Mouse (Mus musculus): ENCODE measurements around the gene C4b. TPM values are rescaled to one million over a fixed set of nuclear protein-coding genes. Genes with fewer than 3 reads are reported as not detected.

Gene C4b
- polyA plus RNA-seq, 1 experiment from 2014 or later: 1.3 TPM

DNA sequence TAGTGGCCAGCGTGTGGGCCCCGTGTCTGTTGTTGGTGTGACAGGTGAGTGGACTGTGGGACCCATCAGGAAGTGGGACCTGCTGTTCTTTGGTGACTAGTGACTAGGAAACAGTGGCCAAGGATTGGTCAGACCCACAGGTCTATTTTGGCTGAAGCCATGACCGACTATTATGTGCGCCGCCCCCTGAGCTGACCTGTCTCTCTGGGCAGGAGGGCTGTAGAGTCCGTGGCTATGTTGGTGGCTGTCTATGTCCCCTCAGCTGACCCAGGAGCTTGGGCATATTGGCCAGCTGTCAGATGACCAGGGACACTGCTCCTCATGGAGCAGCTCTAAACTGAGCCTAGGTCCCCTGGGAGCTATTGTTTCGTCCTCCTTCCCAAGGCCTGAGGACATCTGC, 54.8 kb downstream of the C4b start:
- Histone ChIP-seq H3K4me3 (ENCODE audit: low read depth, low read length) (no peak overlapping the region), H3K4me1 (replicated peaks; ENCODE audit: control insufficient read depth, insufficient read depth) (peaks cover 13% of the 10 kb centered on the region), H3K27ac (replicated peaks) (no peak overlapping the region), H3K36me3 (ENCODE audit: control insufficient read depth, insufficient read depth, low read length) (no peaks in the 10 kb centered on the region; the same call in 1 of the 2 replicates), H3K4me2 (replicated peaks; ENCODE audit: low read depth) (no peak overlapping the region), H3K9ac (ENCODE audit: low read length) (no peak overlapping the region), H3K9me3 (ENCODE audit: control insufficient read depth, low read length) (no peaks in the 10 kb centered on the region), H3K27me3 (ENCODE audit: control insufficient read depth, insufficient read depth, low read length) (no peaks in the 10 kb centered on the region)
- no peak for ATAC-seq (ENCODE audit: low FRiP score, low TSS enrichment)
- no peak for DNase-seq (ENCODE audit: low spot score)
- 90% methylated on average over 7 of the region's 7 CpGs for WGBS
- TF ChIP-seq CTCF (IDR thresholded peaks at IDR 0.05; ENCODE audit: low read depth): no peak
- TF ChIP-seq EP300 (optimal IDR thresholded peaks at IDR 0.05): no peak

DNA sequence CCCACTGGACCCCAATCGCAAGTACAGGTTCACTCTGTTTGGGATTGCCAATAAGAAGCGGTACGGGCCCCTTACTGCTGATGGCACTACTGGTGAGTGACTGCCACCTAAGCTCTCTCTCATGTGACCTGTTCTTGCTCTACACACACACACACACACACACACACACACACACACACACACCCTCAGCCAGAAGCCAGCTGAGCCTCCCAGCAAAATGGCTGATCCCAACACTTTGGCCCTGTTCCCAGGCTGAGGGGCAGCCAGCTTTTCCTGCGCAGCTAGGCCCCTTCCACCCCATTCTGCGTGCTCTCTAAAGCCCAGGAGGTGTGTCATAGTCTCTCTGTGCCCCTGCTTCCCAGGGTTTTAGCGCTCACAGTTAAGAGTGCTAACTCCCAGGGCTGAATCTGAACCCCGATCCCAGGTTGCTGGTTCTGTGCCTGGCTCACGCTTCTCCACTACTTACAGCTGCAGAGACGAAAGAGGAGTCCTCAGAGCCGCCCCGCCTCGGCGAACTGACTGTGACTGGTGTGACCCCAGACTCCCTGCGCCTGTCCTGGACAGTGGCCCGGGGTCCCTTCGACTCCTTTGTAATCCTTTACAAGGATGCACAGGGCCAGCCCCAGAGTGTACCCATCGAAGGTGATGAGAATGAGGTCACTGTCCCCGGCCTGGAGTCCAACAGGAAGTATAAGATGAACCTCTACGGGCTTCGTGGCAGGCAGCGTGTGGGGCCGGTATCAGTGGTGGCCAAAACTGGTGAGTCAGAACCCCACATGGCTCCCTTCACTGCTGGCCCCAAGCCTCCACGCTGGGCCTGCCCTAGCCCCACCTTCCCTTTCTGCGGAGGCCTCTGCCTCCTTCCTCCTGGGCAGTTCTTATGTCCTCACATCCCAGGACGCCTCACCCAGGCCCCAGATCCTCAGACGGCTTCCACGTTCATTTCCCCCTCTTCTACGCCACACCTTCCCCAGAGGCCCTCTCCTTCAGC, 58.3 kb downstream of the C4b start:
- H3K27me3 ChIP-seq (ENCODE audit: control insufficient read depth, insufficient read depth, low read length): no peaks in the 10 kb centered on the region
- H3K4me3 ChIP-seq (ENCODE audit: low read depth, low read length): no peak overlapping the region
- no peaks in the 10 kb centered on the region; the same call in 1 of the 2 replicates for H3K36me3 ChIP-seq (ENCODE audit: control insufficient read depth, insufficient read depth, low read length)
- WGBS: 50% methylated on average over 28 of the region's 28 CpGs
- H3K4me2 ChIP-seq (replicated peaks; ENCODE audit: low read depth): 0 out of 2 replicates have a peak overlapping the region, but pooled peaks have one; percentile 5
- DNase-seq (ENCODE audit: low spot score): peak; percentile 57
- peak; percentile 73 for ATAC-seq (ENCODE audit: low FRiP score, low TSS enrichment)
- no peaks in the 10 kb centered on the region for H3K9me3 ChIP-seq (ENCODE audit: control insufficient read depth, low read length)
- peak overlapping the region; percentile 88 for H3K27ac ChIP-seq (replicated peaks)
- H3K4me1 ChIP-seq (replicated peaks; ENCODE audit: control insufficient read depth, insufficient read depth): peaks cover 18% of the 10 kb centered on the region
- H3K9ac ChIP-seq (ENCODE audit: low read length): no peak overlapping the region; the same call in 1 of the 2 replicates
- TF ChIP-seq EP300 (optimal IDR thresholded peaks at IDR 0.05) (no peak), CTCF (IDR thresholded peaks at IDR 0.05; ENCODE audit: low read depth) (no peak)

DNA sequence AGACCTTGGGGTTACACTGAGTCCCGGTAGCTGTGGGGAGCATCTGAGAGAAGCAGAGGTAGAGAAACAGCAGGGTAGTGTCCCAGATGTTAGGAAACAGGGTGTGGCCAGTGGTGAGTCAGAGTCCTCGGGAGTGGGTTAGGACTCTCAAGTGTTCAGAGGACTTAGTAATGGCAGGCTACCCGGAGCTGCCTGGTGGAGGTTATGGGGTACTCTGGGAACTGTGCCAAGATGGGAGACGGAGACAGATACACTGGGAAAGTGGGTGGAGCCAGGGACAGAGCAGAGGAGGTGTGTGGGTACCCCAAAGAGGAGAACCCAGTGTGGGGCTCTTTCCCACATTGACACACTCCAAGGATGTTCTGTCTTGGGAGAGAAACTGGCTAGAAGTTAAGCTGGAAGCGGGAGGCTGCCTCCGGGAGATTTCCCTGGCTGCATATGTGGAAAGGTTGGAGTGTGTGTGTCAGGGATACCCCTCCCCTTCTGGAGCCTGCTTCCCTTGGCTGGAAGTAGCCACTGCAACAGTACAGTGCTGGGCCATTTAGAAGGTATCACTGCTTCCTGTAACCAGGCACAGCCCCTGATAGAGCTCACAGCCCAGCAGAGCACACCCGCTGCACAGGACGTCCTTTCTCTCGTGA, 59.3 kb downstream of the C4b start:
- TF ChIP-seq CTCF (IDR thresholded peaks at IDR 0.05; ENCODE audit: low read depth) (no peak), EP300 (optimal IDR thresholded peaks at IDR 0.05) (no peak)
- H3K4me2 ChIP-seq (replicated peaks; ENCODE audit: low read depth): no peak overlapping the region
- H3K4me1 ChIP-seq (replicated peaks; ENCODE audit: control insufficient read depth, insufficient read depth): peaks cover 18% of the 10 kb centered on the region
- peak overlapping the region; percentile 88 for H3K27ac ChIP-seq (replicated peaks)
- 30% methylated on average over 9 of the region's 9 CpGs for WGBS
- ATAC-seq (ENCODE audit: low FRiP score, low TSS enrichment) (peak; percentile 69), DNase-seq (ENCODE audit: low spot score) (peak; percentile 49)
- H3K9me3 ChIP-seq (ENCODE audit: control insufficient read depth, low read length): no peaks in the 10 kb centered on the region
- H3K9ac ChIP-seq (ENCODE audit: low read length): no peak overlapping the region
- no peaks in the 10 kb centered on the region for H3K27me3 ChIP-seq (ENCODE audit: control insufficient read depth, insufficient read depth, low read length)
- H3K36me3 ChIP-seq (ENCODE audit: control insufficient read depth, insufficient read depth, low read length): no peaks in the 10 kb centered on the region; the same call in 1 of the 2 replicates
- no peak overlapping the region for H3K4me3 ChIP-seq (ENCODE audit: low read depth, low read length)

DNA sequence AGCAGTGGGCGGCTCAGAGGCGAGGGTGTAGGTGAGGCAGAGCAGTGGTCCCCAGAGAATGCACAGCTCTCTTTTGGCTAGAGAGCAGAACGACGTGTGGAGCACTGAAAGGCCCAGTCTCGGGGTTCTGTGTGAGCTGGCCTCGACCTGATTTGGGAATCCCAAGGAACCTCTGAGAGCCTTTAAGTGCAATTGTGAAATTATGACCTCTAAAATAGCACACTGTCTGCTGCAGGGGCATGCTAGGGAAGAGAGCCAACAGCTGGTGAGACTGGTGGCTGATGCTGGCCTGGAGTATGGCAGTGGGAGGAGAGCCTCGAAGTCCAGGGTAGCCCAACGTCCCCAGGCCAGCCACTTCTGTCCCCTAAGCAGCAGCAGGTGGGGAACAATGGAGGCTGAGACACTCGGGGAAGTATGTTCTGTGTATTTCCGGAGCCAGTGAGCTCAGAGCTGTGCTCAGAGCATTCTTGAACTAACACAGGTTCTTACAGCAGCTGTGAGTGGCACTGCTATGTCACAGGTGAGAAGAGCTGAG, 59.9 kb downstream of the C4b start:
- WGBS: 58% methylated on average over 10 of the region's 10 CpGs
- peak; percentile 2; the same call in 1 of the 2 replicates for ATAC-seq (ENCODE audit: low FRiP score, low TSS enrichment)
- no peak overlapping the region for H3K9ac ChIP-seq (ENCODE audit: low read length)
- no peak for DNase-seq (ENCODE audit: low spot score)
- H3K4me1 ChIP-seq (replicated peaks; ENCODE audit: control insufficient read depth, insufficient read depth): peaks cover 18% of the 10 kb centered on the region
- no peaks in the 10 kb centered on the region for H3K27me3 ChIP-seq (ENCODE audit: control insufficient read depth, insufficient read depth, low read length)
- no peaks in the 10 kb centered on the region; the same call in 1 of the 2 replicates for H3K36me3 ChIP-seq (ENCODE audit: control insufficient read depth, insufficient read depth, low read length)
- no peak for TF ChIP-seq EP300 (optimal IDR thresholded peaks at IDR 0.05)
- TF ChIP-seq CTCF (IDR thresholded peaks at IDR 0.05; ENCODE audit: low read depth): no peak
- no peak overlapping the region for H3K4me2 ChIP-seq (replicated peaks; ENCODE audit: low read depth)
- no peak overlapping the region for H3K4me3 ChIP-seq (ENCODE audit: low read depth, low read length)
- H3K9me3 ChIP-seq (ENCODE audit: control insufficient read depth, low read length): no peaks in the 10 kb centered on the region
- H3K27ac ChIP-seq (replicated peaks): peak overlapping the region; percentile 88

DNA sequence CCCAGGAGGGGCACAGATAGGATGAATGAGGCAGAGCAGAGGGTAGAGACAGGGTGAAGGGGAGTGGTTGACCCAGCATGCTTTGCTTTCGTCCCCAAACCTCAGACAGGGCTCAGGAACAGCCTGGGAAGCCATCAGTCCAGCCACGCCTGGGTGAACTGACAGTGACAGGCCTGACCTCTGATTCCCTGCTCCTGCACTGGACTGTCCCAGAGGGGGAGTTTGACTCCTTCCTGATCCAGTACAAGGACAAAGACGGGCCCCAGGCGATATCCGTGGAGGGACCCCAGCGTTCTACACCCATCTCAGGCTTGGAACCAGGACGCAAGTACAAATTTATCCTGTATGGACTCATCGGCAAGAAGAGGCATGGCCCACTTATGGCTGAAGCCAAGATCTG, 60.5 kb downstream of the C4b start:
- DNase-seq (ENCODE audit: low spot score): no peak
- TF ChIP-seq EP300 (optimal IDR thresholded peaks at IDR 0.05): no peak
- TF ChIP-seq CTCF (IDR thresholded peaks at IDR 0.05; ENCODE audit: low read depth): no peak
- H3K9ac ChIP-seq (ENCODE audit: low read length): no peak overlapping the region
- no peaks in the 10 kb centered on the region for H3K27me3 ChIP-seq (ENCODE audit: control insufficient read depth, insufficient read depth, low read length)
- H3K4me1 ChIP-seq (replicated peaks; ENCODE audit: control insufficient read depth, insufficient read depth): peaks cover 18% of the 10 kb centered on the region
- H3K36me3 ChIP-seq (ENCODE audit: control insufficient read depth, insufficient read depth, low read length): no peaks in the 10 kb centered on the region
- H3K4me3 ChIP-seq (ENCODE audit: low read depth, low read length): no peak overlapping the region
- no peaks in the 10 kb centered on the region for H3K9me3 ChIP-seq (ENCODE audit: control insufficient read depth, low read length)
- no peak overlapping the region for H3K4me2 ChIP-seq (replicated peaks; ENCODE audit: low read depth)
- H3K27ac ChIP-seq (replicated peaks): peak overlapping the region; percentile 88
- WGBS: 81% methylated on average over 8 of the region's 8 CpGs
- ATAC-seq (ENCODE audit: low FRiP score, low TSS enrichment): no peak
